Mouse (Mus musculus) adrenal gland, adult (tissue): Measurements from ENCODE around the gene Tshz2.

Source experiments
- DNase-seq, 2 experiments: peaks; one replicate each; pipeline ENCODE4 v3.0.0; 2022 to 2023; ENCODE audit warnings: low spot score in 1 of 2; ENCODE audit not compliant: inconsistent age in 2 of 2

Tshz2 gene

DNA sequence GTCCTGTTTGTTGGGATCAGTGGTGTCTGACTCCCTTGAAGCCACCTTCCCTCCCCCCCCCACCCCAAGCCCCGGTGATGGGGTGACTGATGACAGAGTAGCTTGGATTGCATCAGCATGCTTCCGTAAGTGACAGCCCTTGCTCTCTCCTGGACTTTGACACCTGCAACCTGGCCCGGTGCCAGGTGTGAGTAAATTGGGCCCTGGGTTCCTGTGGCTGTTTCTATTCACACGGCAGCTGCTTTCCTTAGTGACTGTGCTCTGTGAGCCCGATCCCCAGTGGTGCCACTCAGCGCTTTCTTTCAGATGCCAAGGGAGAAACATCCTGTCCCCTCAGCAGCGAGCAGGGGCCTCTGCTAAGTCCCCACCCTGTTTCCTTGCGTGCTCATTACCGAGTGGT lies 62.2 kb downstream of the Tshz2 start:
- no peak for DNase-seq

DNA sequence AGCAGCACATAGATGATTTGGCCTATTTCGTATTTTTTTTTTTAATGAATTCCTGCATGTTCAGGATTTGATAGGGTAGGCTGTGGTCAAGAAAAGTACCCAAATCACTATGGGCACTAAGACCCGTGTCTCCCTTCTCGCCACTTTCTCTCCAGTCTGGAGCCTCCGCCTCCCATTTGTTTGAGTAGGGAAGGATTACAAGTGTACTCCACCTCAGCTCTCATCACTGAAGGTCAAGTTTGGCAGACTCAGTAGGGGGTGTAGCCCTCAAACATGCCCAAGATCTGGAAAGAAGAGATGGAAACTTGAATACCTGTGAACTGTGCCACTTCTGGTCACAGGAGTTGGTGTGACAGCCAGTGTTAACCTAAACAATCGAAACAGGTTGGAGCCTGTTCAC lies 66.3 kb downstream of the Tshz2 start:
- no peak for DNase-seq

GRCm38 (mm10) chr2:169699862-169700511 lies 67.2 kb downstream of the Tshz2 start:
- DNase-seq, result peak; percentile 50 to 83

DNA sequence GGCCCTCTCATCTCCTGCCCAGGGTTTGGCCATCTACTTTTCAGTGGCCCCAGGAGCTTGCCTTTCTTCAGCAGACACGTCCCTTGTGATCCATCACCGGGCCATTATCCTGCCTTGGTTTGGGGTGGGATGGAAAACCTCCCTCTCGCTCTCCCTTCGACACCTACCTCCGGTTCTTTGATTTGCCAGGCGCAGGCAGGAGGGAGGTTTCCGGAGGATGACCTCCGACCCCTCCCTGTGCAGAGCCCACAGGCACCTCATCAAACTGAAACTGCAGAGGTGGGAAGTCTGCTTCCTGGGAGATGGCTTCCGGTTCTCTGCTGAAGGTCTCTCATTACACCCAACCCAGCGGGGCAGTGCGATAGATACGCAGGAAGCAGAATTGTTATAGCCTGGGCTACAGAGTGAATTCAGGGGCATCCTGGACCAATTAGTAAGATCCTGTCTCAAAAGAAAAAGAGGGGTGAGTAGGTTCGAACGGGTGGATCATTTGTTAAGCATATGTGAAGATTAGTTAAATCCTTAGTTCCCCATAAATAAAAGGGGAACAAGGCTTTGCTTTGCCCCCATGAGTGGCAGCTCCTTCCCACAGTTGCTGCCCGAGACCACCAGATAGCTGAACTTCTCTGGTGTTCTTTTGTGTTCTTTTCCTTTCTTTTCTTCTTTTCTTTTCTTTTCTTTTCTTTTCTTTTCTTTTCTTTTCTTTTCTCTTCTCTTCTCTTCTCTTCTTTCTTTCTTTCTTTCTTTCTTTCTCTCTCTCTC lies 70.1 kb downstream of the Tshz2 start:
- DNase-seq, result no peak

DNA sequence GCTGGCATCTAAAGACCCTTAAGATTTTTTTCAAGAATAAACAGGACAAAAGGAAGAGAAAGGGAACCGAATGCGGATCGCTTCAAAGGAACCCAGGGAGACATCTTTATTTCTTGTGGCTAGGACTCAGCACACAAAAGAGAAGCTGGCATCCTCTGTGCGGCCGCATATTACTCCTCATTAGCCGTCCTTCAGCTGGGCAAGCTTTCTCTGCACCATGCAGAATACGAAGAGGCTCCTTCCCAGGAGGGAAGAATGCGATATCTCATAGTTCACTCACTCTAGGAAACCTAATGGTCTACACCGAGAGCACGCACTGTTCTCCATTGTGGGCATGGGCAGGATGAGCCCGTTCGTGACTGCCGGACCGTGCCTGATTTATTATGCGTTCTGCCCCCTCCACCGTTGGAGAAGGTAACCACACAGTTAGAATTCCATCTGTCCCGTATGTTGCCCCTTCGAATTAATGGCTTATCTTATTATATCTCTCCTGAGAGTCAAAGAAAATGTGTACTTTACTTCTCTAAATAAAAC lies 89.0 kb downstream of the Tshz2 start:
- no peak for DNase-seq

DNA sequence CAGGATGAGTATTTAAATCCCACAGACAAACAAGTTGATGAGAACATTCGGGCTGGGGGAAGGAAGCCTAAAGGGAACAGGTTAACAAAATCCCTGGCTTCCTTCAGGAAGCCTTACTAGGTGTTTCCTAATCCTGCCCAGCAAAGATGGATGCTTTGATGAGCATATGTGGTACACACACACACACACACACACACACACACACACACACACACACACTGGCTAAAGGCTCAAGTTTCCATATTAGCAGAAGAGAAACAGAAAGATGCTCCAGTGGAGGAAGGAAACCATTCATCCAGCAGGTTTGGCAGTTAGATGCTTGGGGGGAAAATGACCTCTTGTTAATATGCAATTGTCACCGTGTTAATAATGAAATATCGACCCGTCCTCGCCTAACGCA lies 89.5 kb downstream of the Tshz2 start:
- no peak for DNase-seq

- DNase-seq, result peak in 1 of 2 experiments; percentile 59
Observed at GRCm38 (mm10) chr2:169723645-169724462, 91.0 kb downstream of the Tshz2 start.

- DNase-seq, result no peak
Observed at GRCm38 (mm10) chr2:169728651-169729280, 96.0 kb downstream of the Tshz2 start.

DNA sequence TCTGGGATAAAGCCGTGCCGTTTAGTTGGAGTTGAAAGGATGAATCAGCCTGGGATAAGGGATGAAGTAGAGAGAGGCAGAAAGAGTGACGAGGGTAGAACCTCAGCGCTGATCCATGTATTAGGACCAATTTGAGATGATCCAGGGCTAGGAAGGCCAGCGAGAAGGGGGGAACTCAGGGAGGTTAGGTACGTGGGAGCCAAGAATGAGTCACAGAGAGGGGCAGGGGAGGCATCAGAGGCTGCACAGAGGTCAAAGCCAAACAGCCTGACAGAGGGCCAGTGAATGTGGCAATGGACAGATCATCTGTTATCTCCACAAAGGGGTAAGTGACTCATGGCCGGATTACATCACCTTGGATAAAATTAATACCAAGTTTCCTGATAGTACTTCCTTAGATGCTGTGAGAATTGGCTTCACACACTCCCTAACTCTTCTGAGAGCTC lies 97.8 kb downstream of the Tshz2 start:
- peak; percentile 59 to 93 for DNase-seq

- DNase-seq, result no peak
Observed at GRCm38 (mm10) chr2:169734053-169734452, 101.2 kb downstream of the Tshz2 start.

GRCm38 (mm10) chr2:169735475-169736406 lies 102.9 kb downstream of the Tshz2 start:
- DNase-seq, result no peak

- DNase-seq, result no peak
Observed at GRCm38 (mm10) chr2:169740996-169741395, 108.2 kb downstream of the Tshz2 start.

DNA sequence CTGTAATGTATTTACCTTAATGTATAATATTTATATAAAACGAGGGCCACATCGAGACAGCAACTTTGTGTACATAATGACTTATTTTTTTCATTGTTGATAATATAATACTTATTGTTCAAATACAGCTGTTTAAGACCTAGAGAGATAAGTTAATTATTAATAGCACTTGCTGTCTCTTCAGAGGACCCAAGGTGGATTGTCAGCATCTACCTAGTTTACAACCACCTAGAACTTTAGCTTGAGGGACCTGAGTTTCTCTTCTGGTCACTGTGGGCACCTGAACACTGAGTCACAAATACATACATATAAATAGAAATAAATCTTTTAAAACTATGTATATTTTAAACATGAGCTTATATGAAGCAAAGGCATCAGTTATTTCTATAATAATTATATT lies 110.0 kb downstream of the Tshz2 start:
- DNase-seq, result no peak

DNA sequence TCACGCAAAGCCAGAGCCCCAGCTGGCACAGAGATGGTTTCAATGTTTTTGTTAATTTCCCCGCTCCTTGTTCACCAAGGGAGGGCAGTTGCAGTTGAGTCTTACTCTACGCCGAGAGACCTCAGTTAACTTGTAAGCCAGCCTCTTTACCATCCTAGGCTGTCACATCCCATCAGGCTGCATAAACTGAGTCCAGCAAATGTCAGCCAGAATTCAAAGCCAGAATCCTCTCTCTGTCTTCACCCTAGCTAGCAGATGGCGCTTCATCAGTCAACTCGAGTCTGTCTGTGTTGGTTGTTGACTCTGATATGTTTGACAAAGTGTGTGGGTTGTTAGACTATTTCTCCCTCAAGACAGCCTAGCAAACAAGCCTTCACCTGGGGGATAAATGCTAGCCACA lies 110.5 kb downstream of the Tshz2 start:
- no peak for DNase-seq

DNA sequence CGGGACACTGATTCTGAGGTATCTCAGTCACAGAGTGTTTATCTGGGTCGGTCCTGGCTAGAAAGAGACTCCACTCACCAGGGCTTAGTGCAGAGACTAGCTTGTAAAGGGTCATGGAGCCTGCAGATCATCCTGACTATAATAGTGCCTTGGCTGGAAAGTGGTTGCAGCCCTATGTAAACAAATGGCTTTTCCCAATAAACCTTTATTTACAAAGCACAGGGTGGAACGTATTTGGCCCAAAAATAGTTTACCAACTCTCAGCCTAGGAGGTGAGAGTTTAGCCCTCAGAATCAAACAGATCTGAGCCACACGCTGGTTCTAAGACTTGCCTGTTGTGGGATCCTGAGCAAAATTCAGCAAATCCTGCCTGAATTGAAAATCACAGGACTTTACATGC lies 111.1 kb downstream of the Tshz2 start:
- no peak for DNase-seq

DNA sequence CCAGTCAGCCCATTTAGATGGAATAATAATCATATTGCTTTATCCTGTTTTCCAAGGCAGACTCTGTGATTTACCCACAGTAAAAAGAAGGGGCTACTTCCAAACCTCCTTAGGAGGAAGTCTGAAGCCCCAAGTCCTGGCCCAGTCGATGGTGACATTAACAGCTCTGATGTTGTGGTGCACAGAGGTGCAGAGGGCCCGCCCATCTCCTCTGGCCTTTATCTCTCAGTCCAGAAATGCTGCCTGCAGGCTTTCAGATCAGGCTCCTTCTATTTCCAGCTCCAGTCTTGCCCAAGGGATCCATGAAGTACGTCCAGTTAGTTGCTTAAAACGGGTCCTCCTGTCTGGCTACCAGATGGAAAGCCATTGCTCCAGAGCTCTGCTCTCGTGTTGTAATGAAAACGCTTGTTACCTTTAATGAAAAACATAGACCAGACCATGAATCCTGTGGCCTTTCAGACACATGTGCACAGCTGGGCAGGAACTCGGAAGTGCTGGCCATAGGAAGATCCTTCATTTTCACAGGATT lies 114.4 kb downstream of the Tshz2 start:
- DNase-seq, result no peak

DNA sequence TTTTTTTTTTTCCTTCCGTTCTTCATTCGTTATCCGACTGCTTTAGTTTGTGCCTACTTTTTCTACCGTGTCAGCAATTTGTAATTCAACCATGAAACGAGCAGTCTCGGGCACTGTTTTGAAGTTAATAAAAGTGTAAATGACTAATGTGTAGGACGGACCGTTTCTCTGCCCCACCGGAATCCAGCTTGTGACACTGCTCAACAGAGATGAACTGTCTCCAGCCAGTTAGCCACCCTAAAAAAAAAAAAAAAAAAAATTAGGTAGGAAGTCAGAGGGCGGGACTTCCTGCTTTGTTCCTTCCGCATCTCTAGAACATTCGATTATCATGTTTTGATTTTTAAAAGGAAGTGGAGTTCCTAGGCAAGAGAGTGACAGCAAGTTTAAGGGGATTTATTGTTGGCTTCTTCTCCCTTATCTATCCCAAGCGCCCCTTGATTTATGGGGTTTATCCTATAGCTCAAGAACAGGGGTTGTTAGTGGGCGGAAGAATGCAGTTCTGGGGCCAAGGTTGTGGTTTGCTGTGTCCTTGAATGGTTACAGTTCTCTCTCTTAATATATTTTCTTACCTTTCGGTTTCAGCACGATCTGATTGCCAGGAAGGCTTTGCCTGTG lies 116.6 kb downstream of the Tshz2 start:
- DNase-seq, result peak in 1 of 2 experiments; percentile 52

GRCm38 (mm10) chr2:169750574-169751491 lies 118.0 kb downstream of the Tshz2 start:
- DNase-seq, result peak; percentile 35 to 88
